Mouse (Mus musculus): ENCODE measurements around the gene Ccdc174.

Gene Ccdc174

GRCm38 (mm10) chr6:91917716-91918115 is 39.9 kb downstream of the Ccdc174 start:
- no peak for DNase-seq (ENCODE audit: low read depth, low spot score)

- DNase-seq (ENCODE audit: low read depth, low spot score): no peak
Measured at GRCm38 (mm10) chr6:91931231-91931630, 53.4 kb downstream of the Ccdc174 start.

GRCm38 (mm10) chr6:91938491-91938890 is 60.6 kb downstream of the Ccdc174 start:
- DNase-seq (ENCODE audit: low read depth, low spot score): no peak

- no peak for DNase-seq (ENCODE audit: low read depth, low spot score)
Measured at GRCm38 (mm10) chr6:91948426-91948825, 70.6 kb downstream of the Ccdc174 start.

All from skeletal muscle tissue, adult 2 months (tissue).